Mouse (Mus musculus): ENCODE results near the gene Snx7. TPM values are rescaled to one million over a fixed set of nuclear protein-coding genes. Genes with fewer than 3 reads are reported as not detected.

Gene Snx7
- polyA plus RNA-seq, 1 experiment = 22.7 TPM

DNA sequence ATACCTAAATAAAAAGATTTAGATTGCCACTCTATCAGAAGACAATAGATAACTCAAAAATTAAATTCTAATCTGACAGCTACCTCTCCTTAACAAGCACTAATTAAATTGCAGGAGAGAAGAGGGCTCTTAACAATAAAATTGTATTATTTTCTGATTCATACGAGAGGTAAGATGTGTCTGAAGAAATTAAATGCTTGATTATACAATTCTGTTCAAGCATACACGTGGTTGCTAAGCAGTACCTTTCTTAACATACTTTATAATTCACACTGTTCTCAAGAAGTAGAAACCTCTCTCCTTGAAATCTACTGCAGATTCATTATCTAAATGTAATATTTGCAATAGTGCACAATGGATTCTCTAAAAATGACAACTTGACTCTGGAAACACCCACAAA lies 54.5 kb downstream of the Snx7 start:
- no peaks in the 10 kb centered on the region for H3K27me3 ChIP-seq (ENCODE audit: control insufficient read depth, insufficient read depth, insufficient read length)
- no peaks in the 10 kb centered on the region for H3K36me3 ChIP-seq (ENCODE audit: control insufficient read depth, insufficient read depth)
- TF ChIP-seq CTCF (IDR thresholded peaks at IDR 0.05; ENCODE audit: control insufficient read depth, insufficient read depth, insufficient read length) (no peak), MYOD1 (IDR thresholded peaks at IDR 0.05; ENCODE audit: control insufficient read depth, insufficient read length, low read depth) (no peak), MAX (IDR thresholded peaks at IDR 0.05) (no peak), USF1 (IDR thresholded peaks at IDR 0.05; ENCODE audit: low read depth) (no peak), MYOG (IDR thresholded peaks at IDR 0.05; ENCODE audit: control insufficient read depth, extremely low read depth, insufficient read length) (no peak), FOSL1 (IDR thresholded peaks at IDR 0.05; ENCODE audit: insufficient read depth, low read length, poor library complexity, severe bottlenecking) (no peak), CEBPB (IDR thresholded peaks at IDR 0.05; ENCODE audit: low read depth) (no peak)
- no peaks in the 10 kb centered on the region for H3K79me2 ChIP-seq (ENCODE audit: control insufficient read depth, insufficient read depth)
- no peak overlapping the region for H3K4me3 ChIP-seq (ENCODE audit: insufficient read depth, poor library complexity, severe bottlenecking)
- H3K79me3 ChIP-seq (ENCODE audit: low read depth) = no peaks in the 10 kb centered on the region
- H3ac ChIP-seq (ENCODE audit: control insufficient read depth, insufficient read length, low read depth) = no peak overlapping the region

GRCm38 (mm10) chr3:117812135-117812534 lies 56.6 kb downstream of the Snx7 start:
- no peak for TF ChIP-seq MYOD1 (IDR thresholded peaks at IDR 0.05; ENCODE audit: control insufficient read depth, insufficient read length, low read depth)
- TF ChIP-seq MYOG (IDR thresholded peaks at IDR 0.05; ENCODE audit: control insufficient read depth, extremely low read depth, insufficient read length) = no peak
- no peak for TF ChIP-seq FOSL1 (IDR thresholded peaks at IDR 0.05; ENCODE audit: insufficient read depth, low read length, poor library complexity, severe bottlenecking)
- TF ChIP-seq USF1 (IDR thresholded peaks at IDR 0.05; ENCODE audit: low read depth) = no peak
- no peak for TF ChIP-seq CTCF (IDR thresholded peaks at IDR 0.05; ENCODE audit: control insufficient read depth, insufficient read depth, insufficient read length)
- TF ChIP-seq CEBPB (IDR thresholded peaks at IDR 0.05; ENCODE audit: low read depth) = no peak
- TF ChIP-seq MAX (IDR thresholded peaks at IDR 0.05) = no peak
- H3K4me3 ChIP-seq (ENCODE audit: insufficient read depth, poor library complexity, severe bottlenecking) = no peak overlapping the region
- H3ac ChIP-seq (ENCODE audit: control insufficient read depth, insufficient read length, low read depth) = no peak overlapping the region
- H3K79me3 ChIP-seq (ENCODE audit: low read depth) = no peaks in the 10 kb centered on the region
- H3K79me2 ChIP-seq (ENCODE audit: control insufficient read depth, insufficient read depth) = no peaks in the 10 kb centered on the region
- H3K27me3 ChIP-seq (ENCODE audit: control insufficient read depth, insufficient read depth, insufficient read length) = no peaks in the 10 kb centered on the region
- H3K36me3 ChIP-seq (ENCODE audit: control insufficient read depth, insufficient read depth) = no peaks in the 10 kb centered on the region

DNA sequence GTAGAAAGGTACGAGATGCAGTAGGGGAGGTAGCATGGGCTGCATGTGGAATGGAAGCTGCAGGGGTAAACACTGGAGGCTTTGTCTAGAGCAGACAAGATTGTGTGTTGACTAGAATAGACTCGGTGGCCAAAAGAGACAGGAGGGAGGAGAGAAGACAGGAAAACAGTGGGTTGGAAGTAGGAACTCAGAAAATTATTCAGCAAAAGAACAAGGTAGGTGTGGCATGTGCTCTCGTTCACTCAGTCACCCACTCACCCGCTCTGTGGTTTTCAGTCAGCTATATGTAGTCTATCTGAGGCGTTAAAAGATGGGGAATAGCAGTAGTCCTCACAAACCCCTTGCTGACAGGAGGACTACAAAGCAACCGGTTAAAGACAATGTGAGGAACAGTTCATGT lies 63.0 kb downstream of the Snx7 start:
- H3K79me3 ChIP-seq (ENCODE audit: low read depth) = no peaks in the 10 kb centered on the region
- H3K4me3 ChIP-seq (ENCODE audit: insufficient read depth, poor library complexity, severe bottlenecking) = no peak overlapping the region
- TF ChIP-seq CEBPB (IDR thresholded peaks at IDR 0.05; ENCODE audit: low read depth) = no peak
- no peak for TF ChIP-seq USF1 (IDR thresholded peaks at IDR 0.05; ENCODE audit: low read depth)
- no peak for TF ChIP-seq MYOG (IDR thresholded peaks at IDR 0.05; ENCODE audit: control insufficient read depth, extremely low read depth, insufficient read length)
- TF ChIP-seq MAX (IDR thresholded peaks at IDR 0.05) = no peak
- TF ChIP-seq FOSL1 (IDR thresholded peaks at IDR 0.05; ENCODE audit: insufficient read depth, low read length, poor library complexity, severe bottlenecking) = no peak
- no peak for TF ChIP-seq CTCF (IDR thresholded peaks at IDR 0.05; ENCODE audit: control insufficient read depth, insufficient read depth, insufficient read length)
- no peak for TF ChIP-seq MYOD1 (IDR thresholded peaks at IDR 0.05; ENCODE audit: control insufficient read depth, insufficient read length, low read depth)
- no peaks in the 10 kb centered on the region for H3K36me3 ChIP-seq (ENCODE audit: control insufficient read depth, insufficient read depth)
- no peaks in the 10 kb centered on the region for H3K27me3 ChIP-seq (ENCODE audit: control insufficient read depth, insufficient read depth, insufficient read length)
- no peak overlapping the region for H3ac ChIP-seq (ENCODE audit: control insufficient read depth, insufficient read length, low read depth)
- H3K79me2 ChIP-seq (ENCODE audit: control insufficient read depth, insufficient read depth) = no peaks in the 10 kb centered on the region

GRCm38 (mm10) chr3:117794501-117794900 lies 74.2 kb downstream of the Snx7 start:
- H3K79me3 ChIP-seq (ENCODE audit: low read depth) = no peaks in the 10 kb centered on the region
- no peaks in the 10 kb centered on the region for H3K79me2 ChIP-seq (ENCODE audit: control insufficient read depth, insufficient read depth)
- H3K4me3 ChIP-seq (ENCODE audit: insufficient read depth, poor library complexity, severe bottlenecking) = no peak overlapping the region
- no peak overlapping the region for H3ac ChIP-seq (ENCODE audit: control insufficient read depth, insufficient read length, low read depth)
- H3K36me3 ChIP-seq (ENCODE audit: control insufficient read depth, insufficient read depth) = no peaks in the 10 kb centered on the region
- no peaks in the 10 kb centered on the region for H3K27me3 ChIP-seq (ENCODE audit: control insufficient read depth, insufficient read depth, insufficient read length)
- TF ChIP-seq MYOD1 (IDR thresholded peaks at IDR 0.05; ENCODE audit: control insufficient read depth, insufficient read length, low read depth) (no peak), MYOG (IDR thresholded peaks at IDR 0.05; ENCODE audit: control insufficient read depth, extremely low read depth, insufficient read length) (no peak), FOSL1 (IDR thresholded peaks at IDR 0.05; ENCODE audit: insufficient read depth, low read length, poor library complexity, severe bottlenecking) (no peak), CEBPB (IDR thresholded peaks at IDR 0.05; ENCODE audit: low read depth) (no peak), USF1 (IDR thresholded peaks at IDR 0.05; ENCODE audit: low read depth) (no peak), MAX (IDR thresholded peaks at IDR 0.05) (no peak), CTCF (IDR thresholded peaks at IDR 0.05; ENCODE audit: control insufficient read depth, insufficient read depth, insufficient read length) (no peak)

DNA sequence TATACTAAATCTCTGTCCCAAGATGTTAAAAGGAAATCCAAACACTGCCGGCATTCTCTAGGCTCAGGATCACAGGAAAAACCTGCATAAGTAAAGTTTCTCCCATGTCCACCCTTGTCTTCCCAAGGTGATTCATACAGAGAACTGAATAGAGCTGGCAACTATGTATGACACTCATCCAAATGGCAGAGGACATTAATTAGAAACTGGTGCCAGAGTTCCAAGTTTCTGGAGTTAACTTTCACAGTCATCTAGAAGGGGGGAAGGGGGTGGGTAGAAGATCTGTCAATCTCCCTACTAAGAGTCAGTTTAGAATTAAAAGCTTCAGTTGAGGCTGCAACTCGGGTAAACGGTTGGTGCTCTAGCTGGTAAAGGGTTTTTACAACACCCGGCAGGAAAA lies 76.8 kb downstream of the Snx7 start:
- H3K36me3 ChIP-seq (ENCODE audit: control insufficient read depth, insufficient read depth) = no peaks in the 10 kb centered on the region
- no peaks in the 10 kb centered on the region for H3K79me2 ChIP-seq (ENCODE audit: control insufficient read depth, insufficient read depth)
- H3K27me3 ChIP-seq (ENCODE audit: control insufficient read depth, insufficient read depth, insufficient read length) = no peaks in the 10 kb centered on the region
- no peak overlapping the region for H3ac ChIP-seq (ENCODE audit: control insufficient read depth, insufficient read length, low read depth)
- no peak for TF ChIP-seq FOSL1 (IDR thresholded peaks at IDR 0.05; ENCODE audit: insufficient read depth, low read length, poor library complexity, severe bottlenecking)
- no peak for TF ChIP-seq CTCF (IDR thresholded peaks at IDR 0.05; ENCODE audit: control insufficient read depth, insufficient read depth, insufficient read length)
- no peak for TF ChIP-seq USF1 (IDR thresholded peaks at IDR 0.05; ENCODE audit: low read depth)
- TF ChIP-seq MYOG (IDR thresholded peaks at IDR 0.05; ENCODE audit: control insufficient read depth, extremely low read depth, insufficient read length) = no peak
- no peak for TF ChIP-seq MYOD1 (IDR thresholded peaks at IDR 0.05; ENCODE audit: control insufficient read depth, insufficient read length, low read depth)
- TF ChIP-seq CEBPB (IDR thresholded peaks at IDR 0.05; ENCODE audit: low read depth) = no peak
- TF ChIP-seq MAX (IDR thresholded peaks at IDR 0.05) = no peak
- no peak overlapping the region for H3K4me3 ChIP-seq (ENCODE audit: insufficient read depth, poor library complexity, severe bottlenecking)
- no peaks in the 10 kb centered on the region for H3K79me3 ChIP-seq (ENCODE audit: low read depth)

GRCm38 (mm10) chr3:117791273-117791672 lies 77.5 kb downstream of the Snx7 start:
- Histone ChIP-seq H3K79me3 (ENCODE audit: low read depth) (no peaks in the 10 kb centered on the region), H3K27me3 (ENCODE audit: control insufficient read depth, insufficient read depth, insufficient read length) (no peaks in the 10 kb centered on the region), H3K79me2 (ENCODE audit: control insufficient read depth, insufficient read depth) (no peaks in the 10 kb centered on the region), H3K36me3 (ENCODE audit: control insufficient read depth, insufficient read depth) (no peaks in the 10 kb centered on the region), H3ac (ENCODE audit: control insufficient read depth, insufficient read length, low read depth) (no peak overlapping the region), H3K4me3 (ENCODE audit: insufficient read depth, poor library complexity, severe bottlenecking) (no peak overlapping the region)
- TF ChIP-seq MYOD1 (IDR thresholded peaks at IDR 0.05; ENCODE audit: control insufficient read depth, insufficient read length, low read depth) = no peak
- no peak for TF ChIP-seq MYOG (IDR thresholded peaks at IDR 0.05; ENCODE audit: control insufficient read depth, extremely low read depth, insufficient read length)
- no peak for TF ChIP-seq MAX (IDR thresholded peaks at IDR 0.05)
- TF ChIP-seq USF1 (IDR thresholded peaks at IDR 0.05; ENCODE audit: low read depth) = no peak
- TF ChIP-seq CTCF (IDR thresholded peaks at IDR 0.05; ENCODE audit: control insufficient read depth, insufficient read depth, insufficient read length) = no peak
- TF ChIP-seq FOSL1 (IDR thresholded peaks at IDR 0.05; ENCODE audit: insufficient read depth, low read length, poor library complexity, severe bottlenecking) = no peak
- no peak for TF ChIP-seq CEBPB (IDR thresholded peaks at IDR 0.05; ENCODE audit: low read depth)
